Mouse (Mus musculus) left cerebral cortex, adult 18-20 months (tissue): Measurements from ENCODE around the gene Vmn1r208. TPM values are rescaled to one million over a fixed set of nuclear protein-coding genes. Genes with fewer than 3 reads are reported as not detected.
"Not testable (repeated sequence)": the region's sequence is repeated elsewhere in the genome, so short reads cannot be mapped to it uniquely, and the experiment has no call there.

ENCODE experiments used
- DNase-seq, 2 experiments: peaks; one replicate each; pipeline ENCODE4 v3.0.0; 2021 to 2022; ENCODE audit warnings: low spot score in 2 of 2, mixed read lengths in 1 of 2
- long read RNA-seq, 2 experiments: library from polyadenylated mRNA; stranded (forward); transcript quantifications; one replicate each; pipeline ENCODE4 v2.0.0; 2021
- total RNA-seq, 2 experiments: library from RNA; stranded (reverse); gene quantifications; 2 replicates each; pipeline ENCODE4 v1.2.3; 2021

Vmn1r208 gene
- not detected for total RNA-seq
- long read RNA-seq, experiment 1, result 0 reads
- long read RNA-seq, experiment 2, result 0 reads

DNA sequence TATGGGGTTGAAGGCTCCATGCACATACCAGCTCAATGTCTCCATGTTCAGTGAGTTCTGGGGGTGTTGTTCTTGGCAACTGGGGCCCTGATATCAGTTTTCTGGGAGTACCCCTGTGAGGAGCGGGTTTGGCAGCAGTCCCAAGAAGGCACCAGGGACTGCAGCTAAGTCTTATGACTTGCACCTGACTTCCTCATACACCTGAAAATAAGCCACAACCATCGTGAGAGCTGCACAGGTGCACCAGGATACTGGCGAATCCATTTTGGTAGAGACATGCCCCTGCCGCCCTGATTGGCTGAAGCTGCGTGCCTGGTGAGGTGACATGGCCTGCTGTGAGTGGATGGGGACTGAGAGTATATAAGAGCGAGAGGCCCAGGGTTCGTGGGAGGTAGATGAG, at the start of gene Vmn1r208:
Gene Vmn1r208 (minus strand): TSS at position 101 of the 400 bp plus-strand sequence.
- DNase-seq, result not testable (repeated sequence)

DNA sequence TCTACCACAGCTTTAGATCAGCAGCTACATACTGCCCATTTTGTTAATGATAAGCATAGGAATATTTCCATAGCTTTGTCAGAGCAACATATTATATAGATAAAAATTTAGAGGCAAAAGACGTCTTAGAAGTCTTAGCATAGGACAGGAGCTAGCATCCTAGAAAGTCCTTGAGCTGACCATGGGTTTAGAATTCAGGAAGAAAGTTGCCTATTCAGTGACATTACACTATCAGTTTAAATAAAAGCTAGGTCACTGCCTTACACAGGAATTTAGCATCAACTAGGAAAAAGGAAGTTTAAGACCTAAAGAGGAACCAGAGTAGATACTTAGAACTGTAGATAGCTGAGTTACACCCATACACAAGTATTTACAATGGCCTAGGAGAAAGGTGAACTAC, 44.4 kb upstream of the Vmn1r208 start:
- DNase-seq, result not testable (repeated sequence)

DNA sequence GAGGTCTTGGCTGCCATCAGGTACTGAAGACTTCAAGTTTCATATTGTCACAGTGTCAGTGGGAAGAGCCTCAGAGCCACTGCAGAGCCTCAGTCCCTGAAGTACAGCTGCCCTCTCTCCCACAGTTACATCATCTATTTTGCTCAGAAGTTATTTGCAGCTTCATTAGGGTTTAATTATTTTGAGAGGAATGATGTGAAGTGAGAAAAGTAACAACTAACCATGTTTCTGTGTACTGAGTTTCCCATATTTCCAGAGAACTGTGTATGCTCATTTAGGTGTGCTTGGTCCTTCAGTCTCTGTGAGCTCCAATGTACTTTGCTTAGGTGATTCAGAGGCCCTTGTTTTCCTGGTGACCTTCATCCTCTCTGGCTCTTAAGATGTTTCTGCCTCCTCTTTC, 32.4 kb upstream of the Vmn1r208 start, which contains the start of gene Vmn1r209:
Gene Vmn1r209 (minus strand): TSS at position 101 of the 400 bp plus-strand sequence.
- not testable (repeated sequence) for DNase-seq

DNA sequence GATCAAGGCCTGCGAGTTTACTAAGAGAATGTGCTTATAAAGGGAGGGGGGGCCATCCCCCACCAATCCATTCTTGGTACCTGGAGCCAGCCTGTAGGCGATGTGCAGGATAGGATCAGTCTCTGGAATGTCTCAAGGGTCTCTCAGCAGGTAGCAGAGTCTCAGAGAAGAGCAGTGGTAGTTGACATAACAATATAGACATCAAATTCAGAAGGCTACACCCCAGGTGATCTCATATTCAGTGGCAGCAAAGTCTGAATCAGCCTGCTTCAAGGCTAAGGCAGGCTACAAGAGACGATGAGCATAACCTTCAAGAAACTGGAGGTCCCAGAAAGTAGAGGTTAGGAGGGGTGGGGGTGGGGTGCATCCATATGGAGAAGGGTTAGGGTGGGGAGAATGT, 10.9 kb upstream of the Vmn1r208 start:
- not testable (repeated sequence) for DNase-seq

DNA sequence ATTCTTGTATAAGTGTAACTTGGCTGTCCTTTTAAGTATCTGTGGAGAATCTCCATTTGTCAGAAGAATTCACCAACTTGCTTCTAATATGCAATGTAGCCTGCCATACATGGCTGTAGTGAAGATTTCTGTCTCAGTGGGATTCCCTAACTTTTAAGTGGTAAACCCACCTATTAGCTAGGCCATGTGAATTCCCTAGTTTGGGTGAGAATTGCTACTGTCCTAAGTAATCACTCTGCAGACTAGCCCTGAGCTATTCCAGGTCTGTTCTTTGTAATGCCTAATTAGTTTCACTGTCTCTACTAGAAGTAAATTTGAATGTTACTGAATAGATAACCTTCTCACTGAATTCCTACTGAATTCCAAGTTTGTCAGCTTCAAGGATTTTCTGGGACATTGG, 7.0 kb upstream of the Vmn1r208 start:
- DNase-seq, result not testable (repeated sequence)

DNA sequence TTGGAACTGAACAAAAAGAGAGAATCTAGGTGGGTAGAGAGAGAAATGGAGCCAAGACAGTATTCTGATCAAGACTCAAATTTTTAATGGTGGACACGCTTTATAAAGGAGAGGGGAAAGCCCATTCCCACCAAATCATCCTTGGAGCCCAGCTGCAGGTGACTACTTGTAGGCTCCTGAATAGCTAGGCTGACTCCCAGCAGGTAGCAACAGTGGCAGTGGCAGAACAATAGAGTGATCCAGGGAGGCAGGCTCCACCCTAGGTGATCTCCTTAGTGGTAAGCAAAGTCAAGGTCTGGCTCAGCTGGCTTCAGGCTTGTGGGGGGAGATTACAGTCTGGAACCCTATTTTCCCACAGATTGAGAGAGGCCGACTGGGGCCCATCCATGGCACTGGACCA, 5.6 kb downstream of the Vmn1r208 start:
- DNase-seq, result not testable (repeated sequence)

DNA sequence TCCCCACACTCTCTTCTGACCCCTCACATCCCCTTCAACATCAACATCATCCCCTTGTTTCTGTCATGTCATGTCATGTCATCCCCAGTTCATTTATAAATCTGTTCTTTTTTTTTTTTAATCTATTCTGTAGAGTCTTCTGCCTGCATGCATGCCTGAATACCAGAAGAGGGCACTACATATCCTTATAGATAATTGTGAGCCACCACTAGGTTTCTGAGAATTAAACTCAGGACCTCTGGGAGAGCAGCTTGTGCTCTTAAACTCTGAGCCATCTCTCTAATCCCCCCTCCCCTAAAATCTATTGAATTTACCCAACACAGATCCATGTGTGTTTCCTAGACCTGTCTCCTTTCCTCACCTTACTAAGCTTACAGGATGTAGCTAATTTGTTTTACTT, 29.7 kb downstream of the Vmn1r208 start:
- no peak for DNase-seq

DNA sequence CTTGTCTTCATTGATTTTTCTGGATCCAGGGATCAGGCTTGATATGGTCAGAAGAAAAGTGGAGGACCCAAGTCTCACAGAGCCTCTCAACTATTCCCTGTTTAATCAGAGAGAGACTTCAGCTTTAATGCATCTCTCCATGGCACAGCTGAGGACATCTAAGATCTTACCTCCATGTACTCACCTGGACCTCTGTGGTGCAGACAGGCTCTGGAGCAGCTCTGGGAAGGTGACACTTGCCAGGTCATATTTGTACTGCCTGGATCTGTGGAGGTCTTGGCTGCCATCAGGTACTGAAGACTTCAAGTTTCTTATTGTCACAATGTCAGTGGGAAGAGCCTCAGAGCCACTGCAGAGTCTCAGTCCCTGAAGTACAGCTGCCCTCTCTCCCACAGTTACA, 47.7 kb downstream of the Vmn1r208 start, which contains the start of gene Vmn1r207-ps:
Gene Vmn1r207-ps (minus strand): TSS at position 101 of the 400 bp plus-strand sequence.
- not testable (repeated sequence) for DNase-seq

Other genes starting within 250 kb of the Vmn1r208 start
- gene Vmn1r204, start 224.2 kb downstream of the Vmn1r208 start, total RNA-seq, result not detected
- gene Vmn1r205, start 184.4 kb downstream of the Vmn1r208 start, total RNA-seq, result not detected
- under 1 TPM in 1 of 2 experiments, not detected in 1; 0.12 TPM for gene Vmn1r206, start 153.1 kb downstream of the Vmn1r208 start, total RNA-seq
- under 1 TPM in 1 of 2 experiments, not detected in 1; 0.09 TPM for gene Vmn1r207-ps, start 47.8 kb downstream of the Vmn1r208 start, total RNA-seq
- not detected for gene Vmn1r209, start 32.3 kb upstream of the Vmn1r208 start, total RNA-seq
- gene Vmn1r210, start 53.9 kb upstream of the Vmn1r208 start, total RNA-seq, result not detected
- not detected for gene Vmn1r211, start 80.2 kb upstream of the Vmn1r208 start, total RNA-seq
- gene Vmn1r212, start 106.8 kb upstream of the Vmn1r208 start, total RNA-seq, result not detected
- gene Vmn1r213, start 230.3 kb upstream of the Vmn1r208 start, total RNA-seq, result not detected